8 mouse cellular contexts compared by ENCODE assay signal in genomic region chr9:20973682-20974075, GRCm38 (mm10). TPM values are rescaled to one million over a fixed set of nuclear protein-coding genes. Genes with fewer than 3 reads are reported as not detected.
DNase-seq lines count a peak whose midpoint lies in the region; ATAC-seq and TF ChIP-seq lines count a peak whose summit lies in the region.

No protein-coding gene starts in this region.

- ATAC-seq in hindbrain, postnatal 0 days = no peak
- no peak for ATAC-seq in intestine, embryonic 15.5 days
- peak; percentile 62 for ATAC-seq in megakaryocyte progenitor cell, adult 5-6 weeks (replicated peaks; ENCODE audit: poor library complexity)

- no peak for DNase-seq in hindbrain, embryonic 10.5 days (ENCODE audit: low spot score)
- DNase-seq in hindbrain, postnatal 0 days (ENCODE audit: low spot score) = no peak
- no peak for DNase-seq in embryonic facial prominence, embryonic 10.5 days (ENCODE audit: low spot score)
- DNase-seq in cerebellum, postnatal 14 days = no peak
- no peak for DNase-seq in cerebellum, adult 8-10 months
- DNase-seq in thymus, postnatal 0 days (ENCODE audit: low spot score) = no peak

- H3K4me2 ChIP-seq in hindbrain, postnatal 0 days (ENCODE audit: low read depth, low read length) = no peak overlapping the region
- peak overlapping the region; percentile 91 for H3K4me2 ChIP-seq in intestine, embryonic 15.5 days (replicated peaks)

- peaks cover 8% of the 10 kb centered on the region; the same call in 1 of the 2 replicates for H3K36me3 ChIP-seq in hindbrain, embryonic 10.5 days
- no peaks in the 10 kb centered on the region for H3K36me3 ChIP-seq in hindbrain, postnatal 0 days (ENCODE audit: insufficient read depth, low read length)
- H3K36me3 ChIP-seq in embryonic facial prominence, embryonic 10.5 days (replicated peaks) = peaks cover 22% of the 10 kb centered on the region
- H3K36me3 ChIP-seq in intestine, embryonic 15.5 days = 0 out of 2 replicates have a peak, but pooled peaks cover 4% of the 10 kb centered on the region

- peak overlapping the region; percentile 14; the same call in 1 of the 2 replicates for H3K4me3 ChIP-seq in hindbrain, embryonic 10.5 days
- no peak overlapping the region for H3K4me3 ChIP-seq in hindbrain, postnatal 0 days (ENCODE audit: low read length)
- H3K4me3 ChIP-seq in embryonic facial prominence, embryonic 10.5 days = peak overlapping the region; percentile 53
- H3K4me3 ChIP-seq in intestine, embryonic 15.5 days (replicated peaks) = peak overlapping the region; percentile 23

- H3K4me1 ChIP-seq in hindbrain, embryonic 10.5 days (replicated peaks) = peaks cover 58% of the 10 kb centered on the region
- H3K4me1 ChIP-seq in hindbrain, postnatal 0 days (ENCODE audit: insufficient read depth, low read length) = peaks cover 16% of the 10 kb centered on the region
- H3K4me1 ChIP-seq in embryonic facial prominence, embryonic 10.5 days = peaks cover 72% of the 10 kb centered on the region
- H3K4me1 ChIP-seq in intestine, embryonic 15.5 days (replicated peaks) = peaks cover 44% of the 10 kb centered on the region

- no peak overlapping the region; the same call in 1 of the 2 replicates for H3K9ac ChIP-seq in hindbrain, postnatal 0 days (replicated peaks; ENCODE audit: low read length)
- no peak overlapping the region for H3K9ac ChIP-seq in intestine, embryonic 15.5 days

- peaks cover 12% of the 10 kb centered on the region; the same call in 1 of the 2 replicates for H3K27me3 ChIP-seq in hindbrain, embryonic 10.5 days (ENCODE audit: insufficient read depth, poor library complexity, severe bottlenecking)
- no peaks in the 10 kb centered on the region for H3K27me3 ChIP-seq in hindbrain, postnatal 0 days (ENCODE audit: insufficient read depth, low read length)
- no peaks in the 10 kb centered on the region for H3K27me3 ChIP-seq in embryonic facial prominence, embryonic 10.5 days (replicated peaks; ENCODE audit: low read depth, poor library complexity, severe bottlenecking)
- no peaks in the 10 kb centered on the region for H3K27me3 ChIP-seq in intestine, embryonic 15.5 days (replicated peaks)

- no peak for TF ChIP-seq CTCF in hindbrain, postnatal 0 days (IDR thresholded peaks at IDR 0.05; ENCODE audit: low read depth)

- 47% methylated on average over 6 of the region's 6 CpGs for WGBS in hindbrain, embryonic 10.5 days
- 64% methylated on average over 6 of the region's 6 CpGs for WGBS in hindbrain, postnatal 0 days
- WGBS in embryonic facial prominence, embryonic 10.5 days = 38% methylated on average over 6 of the region's 6 CpGs
- 57% methylated on average over 6 of the region's 6 CpGs for WGBS in intestine, embryonic 15.5 days

- H3K9me3 ChIP-seq in hindbrain, embryonic 10.5 days = no peaks in the 10 kb centered on the region
- H3K9me3 ChIP-seq in hindbrain, postnatal 0 days (ENCODE audit: low read length) = no peaks in the 10 kb centered on the region
- H3K9me3 ChIP-seq in embryonic facial prominence, embryonic 10.5 days = no peaks in the 10 kb centered on the region
- no peaks in the 10 kb centered on the region for H3K9me3 ChIP-seq in intestine, embryonic 15.5 days

- no peak overlapping the region for H3K27ac ChIP-seq in hindbrain, embryonic 10.5 days
- H3K27ac ChIP-seq in hindbrain, postnatal 0 days = no peak overlapping the region
- peak overlapping the region; percentile 88 for H3K27ac ChIP-seq in embryonic facial prominence, embryonic 10.5 days (replicated peaks)
- peak overlapping the region; percentile 86; the same call in 1 of the 2 replicates for H3K27ac ChIP-seq in intestine, embryonic 15.5 days

RNA-seq across cellular contexts. Expression of gene S1pr2, which starts 2.9 kb away (rescaled TPM):
- 24.2 and 25.2 TPM in 2 replicates for polyA plus RNA-seq in hindbrain, embryonic 10.5 days (2016; fragmentation: Nextera tagmentation; extraction: Ambion mirVana)
- 3.4 and 6.0 TPM in 2 replicates for total RNA-seq in hindbrain, postnatal 0 days (2014; rRNA removed)
- polyA plus RNA-seq in hindbrain, postnatal 0 days (2015; fragmentation: Nextera tagmentation; extraction: Ambion mirVana) = 6.9 and 8.5 TPM in 2 replicates
- 38.2 and 42.8 TPM in 2 replicates for polyA plus RNA-seq in embryonic facial prominence, embryonic 10.5 days (2016; fragmentation: Nextera tagmentation; extraction: Ambion mirVana)
- polyA plus RNA-seq in intestine, embryonic 15.5 days (2015; fragmentation: Nextera tagmentation; extraction: Ambion mirVana) = 29.2 and 30.4 TPM in 2 replicates
- total RNA-seq in megakaryocyte progenitor cell, adult 5-6 weeks (2015) = 4.7 and 5.2 TPM in 2 replicates
- total RNA-seq in megakaryocyte progenitor cell, adult 5-6 weeks (2017) = 1.8 and 2.5 TPM in 2 replicates
- 12.1 and 12.7 TPM in 2 replicates for polyA plus RNA-seq in thymus, postnatal 0 days (2015; fragmentation: Nextera tagmentation; extraction: Ambion mirVana)

RNA-seq across cellular contexts. Expression of gene Dnmt1, which starts 14.0 kb away (rescaled TPM):
- polyA plus RNA-seq in hindbrain, embryonic 10.5 days (2016; fragmentation: Nextera tagmentation; extraction: Ambion mirVana) = 104 and 150 TPM in 2 replicates
- total RNA-seq in hindbrain, postnatal 0 days (2014; rRNA removed) = 78.2 and 86.5 TPM in 2 replicates
- 36.1 and 36.2 TPM in 2 replicates for polyA plus RNA-seq in hindbrain, postnatal 0 days (2015; fragmentation: Nextera tagmentation; extraction: Ambion mirVana)
- polyA plus RNA-seq in embryonic facial prominence, embryonic 10.5 days (2016; fragmentation: Nextera tagmentation; extraction: Ambion mirVana) = 168 and 176 TPM in 2 replicates
- polyA plus RNA-seq in intestine, embryonic 15.5 days (2015; fragmentation: Nextera tagmentation; extraction: Ambion mirVana) = 72.5 and 73.4 TPM in 2 replicates
- 109 and 114 TPM in 2 replicates for total RNA-seq in megakaryocyte progenitor cell, adult 5-6 weeks (2015)
- 222 and 314 TPM in 2 replicates for total RNA-seq in megakaryocyte progenitor cell, adult 5-6 weeks (2017)
- polyA plus RNA-seq in thymus, postnatal 0 days (2015; fragmentation: Nextera tagmentation; extraction: Ambion mirVana) = 90.0 and 96.3 TPM in 2 replicates

RNA-seq across cellular contexts. Expression of gene Mrpl4, which starts 28.9 kb away (rescaled TPM):
- 136 and 150 TPM in 2 replicates for polyA plus RNA-seq in hindbrain, embryonic 10.5 days (2016; fragmentation: Nextera tagmentation; extraction: Ambion mirVana)
- total RNA-seq in hindbrain, postnatal 0 days (2014; rRNA removed) = 104 and 107 TPM in 2 replicates
- 117 and 124 TPM in 2 replicates for polyA plus RNA-seq in hindbrain, postnatal 0 days (2015; fragmentation: Nextera tagmentation; extraction: Ambion mirVana)
- 154 and 161 TPM in 2 replicates for polyA plus RNA-seq in embryonic facial prominence, embryonic 10.5 days (2016; fragmentation: Nextera tagmentation; extraction: Ambion mirVana)
- polyA plus RNA-seq in intestine, embryonic 15.5 days (2015; fragmentation: Nextera tagmentation; extraction: Ambion mirVana) = 145 and 159 TPM in 2 replicates
- total RNA-seq in megakaryocyte progenitor cell, adult 5-6 weeks (2015) = 42.0 and 48.1 TPM in 2 replicates
- 44.1 and 50.7 TPM in 2 replicates for total RNA-seq in megakaryocyte progenitor cell, adult 5-6 weeks (2017)
- polyA plus RNA-seq in thymus, postnatal 0 days (2015; fragmentation: Nextera tagmentation; extraction: Ambion mirVana) = 116 and 130 TPM in 2 replicates

RNA-seq across cellular contexts. Expression of gene Icam1, which starts 42.1 kb away (rescaled TPM):
- polyA plus RNA-seq in hindbrain, embryonic 10.5 days (2016; fragmentation: Nextera tagmentation; extraction: Ambion mirVana) = 5.1 and 5.8 TPM in 2 replicates
- 4.3 and 5.0 TPM in 2 replicates for total RNA-seq in hindbrain, postnatal 0 days (2014; rRNA removed)
- 3.8 and 4.4 TPM in 2 replicates for polyA plus RNA-seq in hindbrain, postnatal 0 days (2015; fragmentation: Nextera tagmentation; extraction: Ambion mirVana)
- polyA plus RNA-seq in embryonic facial prominence, embryonic 10.5 days (2016; fragmentation: Nextera tagmentation; extraction: Ambion mirVana) = 5.9 and 6.0 TPM in 2 replicates
- polyA plus RNA-seq in intestine, embryonic 15.5 days (2015; fragmentation: Nextera tagmentation; extraction: Ambion mirVana) = 12.6 and 12.8 TPM in 2 replicates
- 5.3 and 6.9 TPM in 2 replicates for total RNA-seq in megakaryocyte progenitor cell, adult 5-6 weeks (2015)
- total RNA-seq in megakaryocyte progenitor cell, adult 5-6 weeks (2017) = 9.2 and 9.8 TPM in 2 replicates
- 64.8 and 64.9 TPM in 2 replicates for polyA plus RNA-seq in thymus, postnatal 0 days (2015; fragmentation: Nextera tagmentation; extraction: Ambion mirVana)

RNA-seq across cellular contexts. Expression of gene Icam4, which starts 55.5 kb away (rescaled TPM):
- 5.9 and 6.0 TPM in 2 replicates for polyA plus RNA-seq in hindbrain, embryonic 10.5 days (2016; fragmentation: Nextera tagmentation; extraction: Ambion mirVana)
- not detected in 2 replicates for total RNA-seq in hindbrain, postnatal 0 days (2014; rRNA removed)
- 0.15 TPM in 1 of 2 replicates, not detected in the other for polyA plus RNA-seq in hindbrain, postnatal 0 days (2015; fragmentation: Nextera tagmentation; extraction: Ambion mirVana)
- 3.8 and 5.1 TPM in 2 replicates for polyA plus RNA-seq in embryonic facial prominence, embryonic 10.5 days (2016; fragmentation: Nextera tagmentation; extraction: Ambion mirVana)
- 2.9 and 3.0 TPM in 2 replicates for polyA plus RNA-seq in intestine, embryonic 15.5 days (2015; fragmentation: Nextera tagmentation; extraction: Ambion mirVana)
- total RNA-seq in megakaryocyte progenitor cell, adult 5-6 weeks (2015) = 4.5 and 7.8 TPM in 2 replicates
- 3.7 and 4.0 TPM in 2 replicates for total RNA-seq in megakaryocyte progenitor cell, adult 5-6 weeks (2017)
- 0.31 and 0.48 TPM in 2 replicates for polyA plus RNA-seq in thymus, postnatal 0 days (2015; fragmentation: Nextera tagmentation; extraction: Ambion mirVana)

Comparison
In these comparisons a context has a peak if more than half of its experiments do, and no peak if none do; other contexts are left out.
1. H3K27ac ChIP-seq: peak in embryonic facial prominence, embryonic 10.5 days (single experiment) and intestine, embryonic 15.5 days (single experiment); none in hindbrain, embryonic 10.5 days (single experiment) and hindbrain, postnatal 0 days (single experiment).